Mouse (Mus musculus): Measurements from ENCODE around the gene Epha1. TPM values are rescaled to one million over a fixed set of nuclear protein-coding genes. Genes with fewer than 3 reads are reported as not detected.

Epha1 gene
- polyA plus RNA-seq, 1 experiment from 2014 or later, result 1.8 TPM

DNA sequence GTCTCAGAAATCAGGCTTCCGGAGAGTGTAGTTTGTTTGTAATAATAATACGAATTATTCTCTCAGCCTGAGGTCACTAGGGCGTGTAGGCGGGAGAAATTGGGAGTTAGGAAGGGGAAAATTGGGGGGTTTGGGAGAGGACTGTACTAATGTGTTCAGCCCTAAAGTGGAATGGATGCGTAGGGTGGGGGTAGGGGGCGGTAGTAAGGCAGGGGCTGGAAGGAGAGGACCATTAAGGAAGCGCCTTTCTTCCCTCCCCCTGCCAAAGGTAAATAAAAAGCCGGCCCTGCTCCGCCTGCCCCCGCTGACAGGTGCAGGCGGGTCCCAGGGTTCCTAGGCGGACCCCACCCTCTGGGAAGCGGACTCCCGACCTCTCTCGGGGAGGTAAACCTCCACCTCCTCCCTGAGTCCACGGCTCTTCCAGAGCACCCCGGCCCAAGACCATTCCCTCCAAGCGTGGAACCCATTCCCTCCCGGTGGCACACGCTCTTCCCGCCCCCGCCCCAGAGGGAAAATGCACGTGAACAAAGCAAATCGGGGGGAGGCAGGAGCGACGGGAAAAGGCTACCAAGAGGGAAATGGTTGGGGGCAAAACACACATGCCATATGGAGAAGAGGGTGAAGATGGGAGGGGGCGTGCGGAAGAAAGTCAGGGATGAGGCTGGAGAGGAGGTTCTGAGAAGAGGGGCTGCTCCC is 49.5 kb downstream of the Epha1 start:
- Histone ChIP-seq H3K27ac (replicated peaks; ENCODE audit: low read depth, low read length) (no peak overlapping the region), H3K36me3 (replicated peaks; ENCODE audit: control insufficient read depth, insufficient read depth, low read depth, low read length) (no peaks in the 10 kb centered on the region), H3K4me1 (ENCODE audit: control insufficient read depth, insufficient read depth, low read length) (peaks cover 3% of the 10 kb centered on the region; the same call in 1 of the 2 replicates), H3K9me3 (replicated peaks; ENCODE audit: control insufficient read depth, low read length) (no peaks in the 10 kb centered on the region), H3K9ac (replicated peaks; ENCODE audit: low read length) (peak overlapping the region; percentile 61), H3K4me2 (ENCODE audit: low read depth, low read length) (peak overlapping the region; percentile 98), H3K27me3 (ENCODE audit: control insufficient read depth, insufficient read depth, low read length) (peaks cover 11% of the 10 kb centered on the region), H3K4me3 (ENCODE audit: low read depth, low read length) (peak overlapping the region; percentile 56)
- DNase-seq (ENCODE audit: low spot score) (no peak), ATAC-seq (replicated peaks; ENCODE audit: insufficient number of reproducible peaks, low FRiP score, low TSS enrichment, low read depth) (no peak)
- WGBS, result 1% methylated on average over 23 of the region's 28 CpGs

DNA sequence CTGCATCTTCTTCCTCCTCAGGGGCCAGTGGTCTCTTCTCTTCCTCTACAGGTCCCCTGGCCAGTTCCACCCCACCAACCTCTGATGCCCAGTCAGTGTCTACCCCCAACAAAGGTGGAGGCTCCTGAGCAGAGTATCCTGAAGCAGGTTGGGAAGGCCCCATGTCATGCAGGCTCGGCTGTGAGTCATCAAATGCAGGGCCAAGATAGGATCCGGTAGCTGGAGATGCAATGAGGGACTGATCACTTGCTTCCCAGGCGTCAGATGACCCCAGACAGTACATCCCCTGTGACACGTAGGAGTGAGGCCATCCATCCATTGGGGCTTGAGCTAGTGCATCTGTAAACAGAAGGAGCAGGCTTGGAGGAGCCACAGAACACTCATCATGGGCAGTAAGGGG is 54.8 kb downstream of the Epha1 start:
- H3K36me3 ChIP-seq (replicated peaks; ENCODE audit: control insufficient read depth, insufficient read depth, low read depth, low read length), result no peaks in the 10 kb centered on the region
- no peak overlapping the region for H3K4me2 ChIP-seq (ENCODE audit: low read depth, low read length)
- no peak overlapping the region for H3K27ac ChIP-seq (replicated peaks; ENCODE audit: low read depth, low read length)
- H3K4me1 ChIP-seq (ENCODE audit: control insufficient read depth, insufficient read depth, low read length), result peaks cover under 1% of the 10 kb centered on the region; the same call in 1 of the 2 replicates
- ATAC-seq (replicated peaks; ENCODE audit: insufficient number of reproducible peaks, low FRiP score, low TSS enrichment, low read depth), result no peak
- H3K9me3 ChIP-seq (replicated peaks; ENCODE audit: control insufficient read depth, low read length), result no peaks in the 10 kb centered on the region
- 83% methylated on average over 4 of the region's 4 CpGs for WGBS
- no peak overlapping the region for H3K4me3 ChIP-seq (ENCODE audit: low read depth, low read length)
- no peak for DNase-seq (ENCODE audit: low spot score)
- H3K27me3 ChIP-seq (ENCODE audit: control insufficient read depth, insufficient read depth, low read length), result peaks cover 4% of the 10 kb centered on the region; the same call in 1 of the 2 replicates
- no peak overlapping the region for H3K9ac ChIP-seq (replicated peaks; ENCODE audit: low read length)

DNA sequence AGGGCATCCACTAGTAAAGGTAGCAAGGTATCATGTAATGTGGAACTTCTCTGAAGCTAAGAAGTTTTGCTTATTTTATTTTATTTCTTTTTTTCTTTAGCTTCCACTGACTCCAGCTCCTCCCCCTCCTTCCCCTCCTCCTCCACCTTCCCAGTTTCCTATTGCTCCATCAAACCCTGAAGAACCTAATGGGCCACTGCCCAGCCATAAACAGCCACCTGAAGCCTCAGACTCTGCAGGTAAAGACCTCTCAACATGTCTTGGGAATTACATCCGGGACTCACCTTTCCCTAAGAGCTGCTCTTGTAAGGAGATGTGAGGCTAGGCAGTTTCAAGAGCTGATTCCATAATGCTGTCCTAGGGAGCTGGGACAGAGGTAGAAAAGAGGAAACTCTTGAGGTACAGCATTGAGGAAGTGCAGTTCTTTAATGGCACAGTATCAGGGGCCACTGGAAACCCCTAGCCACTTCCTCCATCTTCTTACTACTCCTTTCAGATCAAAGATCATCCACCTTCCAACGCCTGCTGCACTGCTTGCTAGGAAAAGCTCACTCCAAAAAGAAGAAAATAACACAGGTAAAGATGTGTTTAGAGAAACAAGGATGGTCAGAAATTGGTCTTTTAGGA is 62.5 kb downstream of the Epha1 start:
- Histone ChIP-seq H3K4me2 (ENCODE audit: low read depth, low read length) (no peak overlapping the region), H3K9ac (replicated peaks; ENCODE audit: low read length) (no peak overlapping the region), H3K4me1 (ENCODE audit: control insufficient read depth, insufficient read depth, low read length) (no peaks in the 10 kb centered on the region), H3K27me3 (ENCODE audit: control insufficient read depth, insufficient read depth, low read length) (no peaks in the 10 kb centered on the region), H3K27ac (replicated peaks; ENCODE audit: low read depth, low read length) (no peak overlapping the region), H3K36me3 (replicated peaks; ENCODE audit: control insufficient read depth, insufficient read depth, low read depth, low read length) (no peaks in the 10 kb centered on the region; the same call in 1 of the 2 replicates), H3K4me3 (ENCODE audit: low read depth, low read length) (no peak overlapping the region), H3K9me3 (replicated peaks; ENCODE audit: control insufficient read depth, low read length) (no peaks in the 10 kb centered on the region)
- 83% methylated on average over 2 of the region's 2 CpGs for WGBS
- DNase-seq (ENCODE audit: low spot score), result no peak
- ATAC-seq (replicated peaks; ENCODE audit: insufficient number of reproducible peaks, low FRiP score, low TSS enrichment, low read depth), result no peak

DNA sequence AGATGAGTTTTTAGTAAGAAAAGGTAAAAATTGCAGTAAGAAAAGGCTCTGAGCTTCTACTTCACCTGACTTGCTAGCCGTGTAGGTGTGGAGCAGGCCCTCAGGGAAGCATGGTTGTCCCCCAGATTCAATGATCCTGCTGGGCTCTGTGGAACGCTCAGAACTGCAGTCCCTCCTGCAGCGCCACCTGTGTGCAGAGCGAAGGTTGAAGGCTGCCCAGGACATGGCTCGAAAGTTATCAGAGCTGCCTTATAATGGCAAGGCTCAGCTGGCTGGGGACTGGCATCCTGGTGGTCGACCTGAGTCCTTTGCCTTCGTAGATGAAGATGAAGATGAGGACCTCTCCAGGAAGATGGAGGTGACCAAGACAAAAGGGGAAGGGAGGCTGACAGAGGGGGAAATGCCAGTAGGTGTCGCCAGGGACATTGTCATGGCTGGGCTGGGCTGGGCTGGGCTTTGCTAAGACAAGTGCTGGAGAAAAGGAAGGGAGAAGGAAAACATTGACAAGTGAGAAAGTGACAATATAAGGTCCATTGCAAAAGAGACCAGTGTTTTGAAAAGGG is 63.2 kb downstream of the Epha1 start:
- Histone ChIP-seq H3K4me3 (ENCODE audit: low read depth, low read length) (no peak overlapping the region), H3K36me3 (replicated peaks; ENCODE audit: control insufficient read depth, insufficient read depth, low read depth, low read length) (no peaks in the 10 kb centered on the region; the same call in 1 of the 2 replicates), H3K27me3 (ENCODE audit: control insufficient read depth, insufficient read depth, low read length) (no peaks in the 10 kb centered on the region), H3K9ac (replicated peaks; ENCODE audit: low read length) (no peak overlapping the region), H3K27ac (replicated peaks; ENCODE audit: low read depth, low read length) (no peak overlapping the region), H3K4me1 (ENCODE audit: control insufficient read depth, insufficient read depth, low read length) (no peaks in the 10 kb centered on the region), H3K9me3 (replicated peaks; ENCODE audit: control insufficient read depth, low read length) (no peaks in the 10 kb centered on the region), H3K4me2 (ENCODE audit: low read depth, low read length) (no peak overlapping the region)
- no peak for ATAC-seq (replicated peaks; ENCODE audit: insufficient number of reproducible peaks, low FRiP score, low TSS enrichment, low read depth)
- no peak for DNase-seq (ENCODE audit: low spot score)
- 43% methylated on average over 8 of the region's 8 CpGs for WGBS

Other genes starting within 250 kb of the Epha1 start
- not detected in 2 replicates for gene Tas2r139, start 232.3 kb downstream of the Epha1 start, polyA plus RNA-seq (2014; fragmentation: Nextera tagmentation; extraction: Ambion mirVana)
- not detected in 2 replicates for gene Tas2r144, start 157.9 kb downstream of the Epha1 start, polyA plus RNA-seq (2014; fragmentation: Nextera tagmentation; extraction: Ambion mirVana)
- 23.8 and 24.9 TPM in 2 replicates for gene Gstk1, start 127.3 kb downstream of the Epha1 start, polyA plus RNA-seq (2014; fragmentation: Nextera tagmentation; extraction: Ambion mirVana)
- gene Tmem139, start 111.3 kb downstream of the Epha1 start, polyA plus RNA-seq (2014; fragmentation: Nextera tagmentation; extraction: Ambion mirVana), result 0.68 and 0.73 TPM in 2 replicates
- gene Casp2, start 108.3 kb downstream of the Epha1 start, polyA plus RNA-seq (2014; fragmentation: Nextera tagmentation; extraction: Ambion mirVana), result 73.6 and 79.4 TPM in 2 replicates
- gene Clcn1, start 86.6 kb downstream of the Epha1 start, polyA plus RNA-seq (2014; fragmentation: Nextera tagmentation; extraction: Ambion mirVana), result 0.75 and 1.0 TPM in 2 replicates
- 0.66 and 1.7 TPM in 2 replicates for gene Fam131b, start 48.6 kb downstream of the Epha1 start, polyA plus RNA-seq (2014; fragmentation: Nextera tagmentation; extraction: Ambion mirVana)
- 61.3 and 71.9 TPM in 2 replicates for gene Zyx, start 23.6 kb downstream of the Epha1 start, polyA plus RNA-seq (2014; fragmentation: Nextera tagmentation; extraction: Ambion mirVana)
- gene Tas2r143, start 27.0 kb upstream of the Epha1 start, polyA plus RNA-seq (2014; fragmentation: Nextera tagmentation; extraction: Ambion mirVana), result not detected in 2 replicates
- not detected in 2 replicates for gene Tas2r135, start 32.2 kb upstream of the Epha1 start, polyA plus RNA-seq (2014; fragmentation: Nextera tagmentation; extraction: Ambion mirVana)
- gene Tas2r126, start 61.3 kb upstream of the Epha1 start, polyA plus RNA-seq (2014; fragmentation: Nextera tagmentation; extraction: Ambion mirVana), result not detected in 2 replicates
- not detected in 2 replicates for gene Olfr458, start 91.9 kb upstream of the Epha1 start, polyA plus RNA-seq (2014; fragmentation: Nextera tagmentation; extraction: Ambion mirVana)
- not detected in 2 replicates for gene Olfr457, start 103.1 kb upstream of the Epha1 start, polyA plus RNA-seq (2014; fragmentation: Nextera tagmentation; extraction: Ambion mirVana)
- not detected in 2 replicates for gene Olfr456, start 113.9 kb upstream of the Epha1 start, polyA plus RNA-seq (2014; fragmentation: Nextera tagmentation; extraction: Ambion mirVana)
- not detected in 2 replicates for gene Olfr455, start 174.3 kb upstream of the Epha1 start, polyA plus RNA-seq (2014; fragmentation: Nextera tagmentation; extraction: Ambion mirVana)
- gene Tcaf3, start 224.4 kb upstream of the Epha1 start, polyA plus RNA-seq (2014; fragmentation: Nextera tagmentation; extraction: Ambion mirVana), result not detected in 2 replicates